Mouse (Mus musculus) limb, embryonic 11.5 days (tissue): ENCODE data around the gene Alad. TPM values are rescaled to one million over a fixed set of nuclear protein-coding genes. Genes with fewer than 3 reads are reported as not detected.

ENCODE experiments used
- ATAC-seq: fragments of 200-750 bp; cut with Nextera tagmentation; 2 replicates; pipeline ENCODE4 v1.8.0; 2017; ENCODE audit warnings: low read depth; ENCODE audit not compliant: insufficient number of reproducible peaks, low FRiP score, low TSS enrichment
- DNase-seq: peaks from one replicate; pipeline ENCODE4 v3.0.0-alpha.2; 2015; ENCODE audit warnings: low spot score
- H3K27ac ChIP-seq: fragments of 300-500 bp; sonication (generic); replicated peaks from 2 replicates; pipeline ENCODE4 v1.5.1; 2014; ENCODE audit warnings: low read depth, mild to moderate bottlenecking, low read length
- H3K27me3 ChIP-seq: fragments of 300-500 bp; sonication (generic); 2 replicates; pipeline ENCODE4 v1.6.1; 2014; ENCODE audit warnings: mild to moderate bottlenecking, low read length, mixed read lengths; ENCODE audit not compliant: control insufficient read depth, insufficient read depth
- H3K36me3 ChIP-seq: fragments of 300-500 bp; sonication (generic); 2 replicates; pipeline ENCODE4 v1.6.1; 2014; ENCODE audit warnings: mild to moderate bottlenecking, low read length, moderate library complexity, mixed read lengths; ENCODE audit not compliant: control insufficient read depth, insufficient read depth
- H3K4me1 ChIP-seq: fragments of 300-500 bp; sonication (generic); 2 replicates; pipeline ENCODE4 v1.6.1; 2014; ENCODE audit warnings: low read length, mixed read lengths; ENCODE audit not compliant: control insufficient read depth, insufficient read depth
- H3K4me2 ChIP-seq: fragments of 300-500 bp; sonication (generic); 2 replicates; pipeline ENCODE4 v1.6.1; 2014; ENCODE audit warnings: low read depth, mild to moderate bottlenecking, moderate library complexity; ENCODE audit not compliant: severe bottlenecking
- H3K4me3 ChIP-seq: fragments of 300-500 bp; sonication (generic); 2 replicates; pipeline ENCODE4 v1.5.1; 2014; ENCODE audit warnings: low read depth, low read length
- H3K9ac ChIP-seq: fragments of 300-500 bp; sonication (generic); 2 replicates; pipeline ENCODE4 v1.6.1; 2014; ENCODE audit warnings: mild to moderate bottlenecking, low read length
- H3K9me3 ChIP-seq: fragments of 300-500 bp; sonication (generic); 2 replicates; pipeline ENCODE4 v1.6.1; 2016; ENCODE audit warnings: low read length; ENCODE audit not compliant: control insufficient read depth
- WGBS: fragments of 180-500 bp; shearing (Covaris S2); extraction: QIAGEN DNeasy Blood & Tissue Kit; methylation state at CpG from one replicate; pipeline ENCODE4 v1.1.7; 2014; 5-methylcytosine and 5-hydroxymethylcytosine counted together
- polyA plus RNA-seq: library from polyadenylated mRNA; unstranded; fragments of >200 nt; fragmentation: Nextera tagmentation; extraction: Ambion mirVana; gene quantifications from 2 replicates; pipeline ENCODE4 v1.2.1, GENCODE M21; 2014

The Alad gene
- polyA plus RNA-seq, 1 experiment from 2014 or later = 95.9 TPM

DNA sequence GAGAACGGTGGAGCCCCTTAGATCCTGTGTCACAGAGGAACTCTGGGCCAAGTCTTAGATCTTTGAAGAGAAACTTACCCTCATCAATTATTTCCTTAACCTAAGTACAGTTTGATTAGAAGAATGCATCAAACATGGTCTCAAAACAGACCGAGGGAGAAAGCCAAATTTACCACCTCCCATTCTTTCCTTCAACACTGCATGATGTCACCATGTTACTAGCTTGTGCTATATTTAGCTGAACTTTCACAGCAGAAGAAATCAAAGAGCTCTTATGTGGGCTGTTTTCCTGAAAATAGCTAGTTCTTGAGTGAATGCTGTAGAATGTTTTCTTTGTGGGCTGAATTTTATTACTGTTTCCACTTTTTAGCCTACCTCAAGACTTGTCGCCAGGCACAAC is 37.7 kb upstream of the Alad start:
- Histone ChIP-seq H3K4me2 (no peak overlapping the region), H3K27ac (no peak overlapping the region), H3K9ac (no peak overlapping the region), H3K27me3 (no peaks in the 10 kb centered on the region), H3K36me3 (no peaks in the 10 kb centered on the region), H3K9me3 (no peaks in the 10 kb centered on the region), H3K4me1 (no peaks in the 10 kb centered on the region), H3K4me3 (no peak overlapping the region)
- 79% methylated on average over 3 of the region's 3 CpGs for WGBS
- no peak for DNase-seq
- no peak for ATAC-seq

GRCm38 (mm10) chr4:62551966-62552365 is 32.2 kb upstream of the Alad start:
- DNase-seq = no peak
- no peaks in the 10 kb centered on the region for H3K36me3 ChIP-seq
- no peak overlapping the region for H3K4me3 ChIP-seq
- no peak for ATAC-seq
- H3K27me3 ChIP-seq = no peaks in the 10 kb centered on the region
- H3K9ac ChIP-seq = no peak overlapping the region
- no peak overlapping the region for H3K4me2 ChIP-seq
- WGBS = 87% methylated on average over 7 of the region's 7 CpGs
- no peaks in the 10 kb centered on the region for H3K9me3 ChIP-seq
- no peak overlapping the region for H3K27ac ChIP-seq
- no peaks in the 10 kb centered on the region for H3K4me1 ChIP-seq

GRCm38 (mm10) chr4:62544801-62545200 is 25.1 kb upstream of the Alad start:
- Histone ChIP-seq H3K9me3 (no peaks in the 10 kb centered on the region), H3K4me1 (no peaks in the 10 kb centered on the region), H3K27me3 (no peaks in the 10 kb centered on the region), H3K27ac (no peak overlapping the region), H3K4me3 (no peak overlapping the region), H3K4me2 (no peak overlapping the region), H3K9ac (no peak overlapping the region), H3K36me3 (no peaks in the 10 kb centered on the region)
- DNase-seq (no peak), ATAC-seq (no peak)

- Histone ChIP-seq H3K36me3 (no peaks in the 10 kb centered on the region), H3K4me3 (no peak overlapping the region), H3K27me3 (no peaks in the 10 kb centered on the region), H3K4me1 (no peaks in the 10 kb centered on the region), H3K27ac (no peak overlapping the region), H3K4me2 (no peak overlapping the region), H3K9ac (no peak overlapping the region), H3K9me3 (no peaks in the 10 kb centered on the region)
- ATAC-seq (no peak), DNase-seq (no peak)
- WGBS = 86% methylated on average over 6 of the region's 6 CpGs
Measured at GRCm38 (mm10) chr4:62543782-62544181, 24.1 kb upstream of the Alad start.

- ATAC-seq (no peak), DNase-seq (no peak)
- Histone ChIP-seq H3K9ac (no peak overlapping the region), H3K27ac (no peak overlapping the region), H3K36me3 (no peaks in the 10 kb centered on the region), H3K27me3 (no peaks in the 10 kb centered on the region), H3K4me2 (no peak overlapping the region), H3K4me1 (no peaks in the 10 kb centered on the region), H3K4me3 (no peak overlapping the region), H3K9me3 (no peaks in the 10 kb centered on the region)
- WGBS = 72% methylated on average over 3 of the region's 3 CpGs
Measured at GRCm38 (mm10) chr4:62541802-62542201, 22.1 kb upstream of the Alad start.

DNA sequence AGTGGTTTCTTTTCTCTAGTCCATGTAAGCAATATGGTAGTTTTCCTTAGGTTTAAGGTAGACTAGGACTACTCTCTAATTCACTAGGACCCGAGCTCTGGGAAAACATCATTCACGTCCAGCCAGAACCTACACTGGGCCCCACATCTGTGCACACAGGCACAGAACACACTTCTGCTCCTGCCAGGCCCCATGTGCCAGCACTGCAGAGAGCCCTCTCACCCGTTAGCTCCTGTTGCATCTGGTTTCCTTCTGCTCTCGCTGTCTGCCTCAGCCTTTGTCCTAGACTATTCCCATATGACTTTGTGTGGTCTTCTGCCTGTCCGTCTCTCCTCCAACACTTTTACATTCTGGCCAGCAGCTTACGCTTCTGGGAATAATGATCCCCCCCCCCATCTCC is 14.0 kb upstream of the Alad start:
- 66% methylated on average over 6 of the region's 6 CpGs for WGBS
- DNase-seq (no peak), ATAC-seq (no peak)
- Histone ChIP-seq H3K27me3 (no peaks in the 10 kb centered on the region), H3K27ac (no peak overlapping the region), H3K9me3 (no peaks in the 10 kb centered on the region), H3K36me3 (no peaks in the 10 kb centered on the region), H3K4me2 (no peak overlapping the region), H3K9ac (no peak overlapping the region), H3K4me1 (no peaks in the 10 kb centered on the region), H3K4me3 (no peak overlapping the region)

DNA sequence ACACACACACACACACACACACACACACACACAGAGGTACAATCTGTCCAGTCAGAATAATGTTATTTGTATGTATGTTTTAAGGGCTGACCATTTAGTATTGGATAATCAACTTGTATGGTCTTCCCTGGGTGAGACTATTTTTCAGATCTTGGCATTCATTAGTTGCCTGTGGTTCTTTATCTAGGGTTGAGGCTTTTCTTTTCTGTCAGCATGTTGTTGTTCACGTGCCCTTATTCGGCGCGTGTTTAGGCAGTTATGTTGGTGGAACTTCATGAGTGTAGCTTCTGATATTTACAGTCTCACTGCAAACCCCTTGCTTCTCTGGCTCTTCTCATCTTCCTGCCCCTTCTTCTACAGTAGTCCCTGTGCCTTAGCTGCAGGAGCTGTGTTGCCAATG is 7.9 kb upstream of the Alad start:
- H3K27me3 ChIP-seq = no peaks in the 10 kb centered on the region
- DNase-seq (no peak), ATAC-seq (no peak)
- no peak overlapping the region for H3K4me3 ChIP-seq
- no peak overlapping the region for H3K9ac ChIP-seq
- no peaks in the 10 kb centered on the region for H3K9me3 ChIP-seq
- no peaks in the 10 kb centered on the region; the same call in 1 of the 2 replicates for H3K36me3 ChIP-seq
- WGBS = 81% methylated on average over 4 of the region's 4 CpGs
- peaks cover 9% of the 10 kb centered on the region for H3K4me1 ChIP-seq
- no peak overlapping the region for H3K4me2 ChIP-seq
- H3K27ac ChIP-seq = no peak overlapping the region

DNA sequence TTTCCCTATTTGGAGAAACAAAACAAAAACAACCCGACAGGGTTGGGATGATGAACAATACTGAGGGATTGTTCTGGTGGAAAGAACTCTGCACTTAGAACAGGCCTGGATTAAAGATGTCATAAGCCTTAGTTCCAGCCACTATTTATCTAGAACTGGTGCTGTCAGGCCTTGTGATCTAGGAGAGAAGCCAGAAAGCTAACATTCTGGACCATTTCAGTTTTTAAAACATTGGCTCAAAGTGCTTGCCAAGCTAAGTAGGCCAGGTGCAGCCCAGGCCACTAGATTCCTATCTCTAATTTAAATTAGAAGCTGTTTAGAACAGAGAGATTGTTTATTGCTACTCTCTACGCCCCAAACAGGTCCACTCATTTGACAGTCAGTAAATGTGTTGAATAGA is 6.5 kb upstream of the Alad start:
- Histone ChIP-seq H3K27me3 (no peaks in the 10 kb centered on the region), H3K9me3 (no peaks in the 10 kb centered on the region), H3K36me3 (peaks cover 2% of the 10 kb centered on the region; the same call in 1 of the 2 replicates), H3K27ac (no peak overlapping the region), H3K9ac (no peak overlapping the region), H3K4me2 (no peak overlapping the region), H3K4me3 (no peak overlapping the region), H3K4me1 (peaks cover 9% of the 10 kb centered on the region)
- no peak for ATAC-seq
- 57% methylated on average over 2 of the region's 2 CpGs for WGBS
- no peak for DNase-seq

DNA sequence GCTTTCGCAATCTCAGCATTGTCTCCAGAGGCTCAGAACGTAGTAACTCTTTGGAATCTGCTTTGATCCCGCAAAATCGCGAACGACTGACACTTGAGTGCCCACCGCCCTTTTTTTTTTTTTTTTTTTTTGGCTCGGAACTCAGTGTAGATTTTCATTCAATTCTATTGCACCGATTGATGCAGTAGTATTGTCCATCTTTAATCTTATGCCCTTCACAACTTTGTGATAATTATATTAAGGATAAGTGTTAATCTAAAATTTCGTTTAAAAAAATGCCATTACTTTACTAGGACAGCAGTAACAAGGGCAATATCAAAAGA is 5.7 kb upstream of the Alad start:
- Histone ChIP-seq H3K27ac (no peak overlapping the region), H3K4me2 (peak overlapping the region; percentile 8; the same call in 1 of the 2 replicates), H3K27me3 (no peaks in the 10 kb centered on the region), H3K4me1 (peaks cover 9% of the 10 kb centered on the region), H3K36me3 (peaks cover 2% of the 10 kb centered on the region; the same call in 1 of the 2 replicates), H3K4me3 (peak overlapping the region; percentile 68), H3K9me3 (no peaks in the 10 kb centered on the region), H3K9ac (no peak overlapping the region; the same call in 1 of the 2 replicates)
- WGBS = 2% methylated on average over 10 of the region's 10 CpGs
- DNase-seq (no peak), ATAC-seq (no peak)
